Mouse (Mus musculus) R1 (cell line): ENCODE measurements around the gene Rassf7.

Experiments
- DNase-seq: peaks from one replicate; pipeline ENCODE4 v3.0.0-alpha.2; 2018; ENCODE audit warnings: low read depth, low spot score

Rassf7 gene

GRCm38 (mm10) chr7:141196619-141197282, 18.9 kb upstream of the Rassf7 start:
- no peak for DNase-seq

GRCm38 (mm10) chr7:141198121-141198520, 17.5 kb upstream of the Rassf7 start:
- DNase-seq: no peak

- no peak for DNase-seq
These were observed 11.1 kb upstream of the Rassf7 start for GRCm38 (mm10) chr7:141204546-141204945.

- no peak for DNase-seq
These were observed 10.2 kb upstream of the Rassf7 start for GRCm38 (mm10) chr7:141205504-141205903.

- DNase-seq: no peak
These were observed 9.3 kb upstream of the Rassf7 start for GRCm38 (mm10) chr7:141206182-141206937.

- DNase-seq: no peak
These were observed 6.1 kb upstream of the Rassf7 start for GRCm38 (mm10) chr7:141209526-141209925.

GRCm38 (mm10) chr7:141210137-141210536, 5.5 kb upstream of the Rassf7 start:
- no peak for DNase-seq

- DNase-seq: no peak
These were observed 5.0 kb upstream of the Rassf7 start for GRCm38 (mm10) chr7:141210606-141211131.

GRCm38 (mm10) chr7:141213133-141213532, 2.5 kb upstream of the Rassf7 start:
- peak; percentile 34 for DNase-seq

- DNase-seq: no peak
These were observed 1.9 kb upstream of the Rassf7 start, which contains the start of gene Lmntd2 for GRCm38 (mm10) chr7:141213605-141214235. Lmntd2 (minus strand) TSS chr7:141214080.

GRCm38 (mm10) chr7:141214310-141214709, 1.4 kb upstream of the Rassf7 start:
- DNase-seq: no peak

GRCm38 (mm10) chr7:141215880-141216733, 447 bp downstream of the Rassf7 start:
- peak; percentile 81 for DNase-seq

GRCm38 (mm10) chr7:141216894-141217293, 1.2 kb downstream of the Rassf7 start:
- no peak for DNase-seq

- no peak for DNase-seq
These were observed 1.8 kb downstream of the Rassf7 start for GRCm38 (mm10) chr7:141217343-141218013.

- DNase-seq: no peak
These were observed 2.5 kb downstream of the Rassf7 start for GRCm38 (mm10) chr7:141218141-141218540.

GRCm38 (mm10) chr7:141218557-141219133, 3.0 kb downstream of the Rassf7 start:
- no peak for DNase-seq

- no peak for DNase-seq
These were observed 4.0 kb downstream of the Rassf7 start for GRCm38 (mm10) chr7:141219558-141220099.

- no peak for DNase-seq
These were observed 4.7 kb downstream of the Rassf7 start for GRCm38 (mm10) chr7:141220377-141220776.

- peak; percentile 99 for DNase-seq
These were observed 5.8 kb downstream of the Rassf7 start for GRCm38 (mm10) chr7:141221249-141222125.
